Mouse (Mus musculus): ENCODE results near the gene Ddx24. TPM values are rescaled to one million over a fixed set of nuclear protein-coding genes. Genes with fewer than 3 reads are reported as not detected.

The Ddx24 gene
- total RNA-seq (2023), result 10 to 100 TPM; 57.6 to 59.6 TPM

DNA sequence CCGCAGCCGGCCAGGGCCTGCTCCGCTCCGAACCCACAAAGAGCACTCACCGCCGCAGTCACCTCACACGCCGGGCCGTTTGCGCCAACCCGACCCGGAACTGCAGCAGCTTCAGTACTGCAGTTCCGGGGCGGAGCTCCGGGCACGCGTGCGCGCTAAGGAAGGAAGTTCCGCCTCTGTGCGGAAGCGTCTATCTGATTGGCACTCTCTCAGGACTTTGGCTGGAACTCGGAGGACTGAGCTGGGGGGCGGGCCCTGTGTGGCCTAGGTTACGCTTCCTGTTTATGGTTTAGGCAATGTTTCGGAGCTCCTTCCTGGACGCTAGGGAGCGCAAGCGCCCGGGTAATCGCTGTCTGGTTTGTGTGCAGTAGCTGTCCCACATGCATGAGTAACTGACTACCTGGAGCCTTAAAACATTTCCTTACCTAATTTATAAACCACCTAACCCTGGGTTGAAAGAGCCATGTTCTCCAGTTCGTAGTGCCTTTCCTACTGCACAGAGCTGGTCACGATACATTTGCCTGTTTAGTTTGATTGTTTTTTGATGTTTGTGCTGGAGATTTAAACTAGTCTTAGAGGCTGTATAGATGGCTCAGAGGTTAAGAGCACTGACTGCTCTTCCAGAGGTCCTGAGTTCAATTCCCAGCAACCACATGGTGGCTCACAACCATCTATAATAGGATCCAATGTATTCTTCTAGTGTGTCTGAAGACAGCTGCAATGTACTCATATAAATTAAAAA is at the start of gene Ddx24:
Gene Ddx24 (minus strand): TSS at position 102 of the 742 bp plus-strand sequence.

DNA sequence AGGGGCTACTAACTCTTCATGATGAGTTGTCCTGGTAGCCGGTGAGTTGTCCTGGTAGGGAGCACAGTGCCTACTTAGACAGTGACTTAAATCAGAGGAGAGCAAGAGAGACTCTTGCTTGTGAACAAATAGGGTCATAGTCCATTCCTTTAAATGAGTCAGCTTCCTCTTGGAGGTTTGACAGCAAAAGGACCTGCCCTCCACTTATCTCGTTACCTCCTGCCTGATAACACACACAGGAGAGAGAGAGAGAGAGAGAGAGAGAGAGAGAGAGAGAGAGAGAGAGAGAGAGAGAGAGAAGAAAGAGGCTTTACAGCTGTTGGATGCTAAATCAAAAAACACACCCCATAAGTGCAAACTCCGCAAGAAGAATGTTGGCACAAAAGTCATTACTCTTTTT is 31.5 kb upstream of the Ddx24 start, which contains the start of gene Ifi27l2b:
Gene Ifi27l2b (minus strand): TSS at position 84 of the 400 bp plus-strand sequence.

DNA sequence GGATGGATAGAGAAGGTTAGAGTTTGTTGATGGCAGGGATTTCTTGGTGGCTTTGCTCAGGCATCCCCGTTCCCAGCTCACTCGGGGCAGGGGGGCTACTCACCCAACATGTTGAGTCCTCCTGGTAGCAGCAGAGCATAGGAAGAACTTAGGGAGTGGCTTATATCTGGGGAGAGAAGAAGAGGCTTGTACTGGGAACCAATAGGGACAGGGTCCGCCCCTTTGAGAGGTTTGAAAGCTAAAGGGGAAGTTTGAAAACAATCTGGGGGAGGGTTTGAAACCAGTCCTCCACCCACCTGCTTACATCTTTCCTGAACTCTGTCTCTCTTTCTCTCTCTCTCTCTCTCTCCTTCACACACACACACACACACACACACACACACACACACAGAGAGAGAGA is 17.9 kb upstream of the Ddx24 start, which contains the start of gene Ifi27l2a:
Gene Ifi27l2a (minus strand): TSS at position 157 of the 400 bp plus-strand sequence.

DNA sequence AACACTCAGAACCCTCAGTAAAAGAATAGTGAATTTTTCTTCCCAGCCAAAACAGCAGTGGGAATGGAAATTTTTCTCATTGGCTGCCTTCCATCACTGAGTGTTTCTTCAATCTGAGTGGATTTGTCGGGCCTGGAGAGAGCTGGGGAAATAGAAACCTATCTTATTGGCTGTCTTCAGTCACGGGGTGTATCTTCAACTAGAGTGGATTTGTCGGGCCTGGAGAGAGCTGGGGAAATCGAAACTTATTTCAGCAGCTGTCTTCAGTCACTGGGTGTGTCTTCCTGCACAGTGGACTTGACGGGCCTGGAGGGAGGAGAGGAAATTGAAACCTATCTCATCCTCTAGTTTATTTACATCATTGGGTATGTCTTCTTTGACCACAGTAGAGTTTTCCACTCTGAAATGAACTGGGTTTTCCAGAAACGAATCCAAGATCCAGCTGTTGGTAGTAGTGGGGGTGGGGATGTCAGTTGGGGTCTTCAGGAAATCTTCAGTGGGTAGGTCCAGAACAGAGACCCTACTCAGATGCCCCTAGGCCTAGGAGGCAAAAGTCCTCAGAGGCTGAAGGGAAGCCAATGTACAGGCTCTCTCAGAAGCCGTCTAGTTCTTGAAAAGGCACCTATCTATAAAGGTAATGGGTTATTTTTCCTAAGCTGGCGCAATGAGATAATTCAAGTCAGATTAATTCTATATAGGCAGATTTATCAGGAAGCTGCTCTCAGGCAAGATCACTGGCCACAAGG is 8.5 kb upstream of the Ddx24 start, which contains the start of gene Ifi27:
Gene Ifi27 (plus strand): TSS at position 226 of the 746 bp plus-strand sequence.

DNA sequence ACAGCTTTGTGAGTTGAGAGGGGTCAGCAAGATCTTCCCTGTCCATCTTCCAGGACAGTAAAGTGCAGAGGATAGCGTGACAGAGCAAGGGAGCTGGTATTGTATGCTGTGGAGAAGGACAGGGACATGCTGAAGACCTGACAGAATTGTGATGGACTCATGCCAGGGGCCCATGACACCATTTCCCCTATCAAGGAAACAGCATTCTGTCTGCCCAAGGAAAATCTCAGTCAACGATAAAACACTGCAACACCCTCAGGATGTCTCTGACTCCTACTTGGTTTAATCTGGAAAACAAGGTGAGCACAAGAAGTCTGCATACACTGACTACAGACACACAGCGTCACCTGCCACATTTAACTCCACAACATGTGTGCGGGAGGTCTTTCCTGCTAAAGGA is 17.9 kb downstream of the Ddx24 start, which contains the start of gene 9330161L09Rik:
Gene 9330161L09Rik (minus strand): TSS at position 101 of the 400 bp plus-strand sequence.

DNA sequence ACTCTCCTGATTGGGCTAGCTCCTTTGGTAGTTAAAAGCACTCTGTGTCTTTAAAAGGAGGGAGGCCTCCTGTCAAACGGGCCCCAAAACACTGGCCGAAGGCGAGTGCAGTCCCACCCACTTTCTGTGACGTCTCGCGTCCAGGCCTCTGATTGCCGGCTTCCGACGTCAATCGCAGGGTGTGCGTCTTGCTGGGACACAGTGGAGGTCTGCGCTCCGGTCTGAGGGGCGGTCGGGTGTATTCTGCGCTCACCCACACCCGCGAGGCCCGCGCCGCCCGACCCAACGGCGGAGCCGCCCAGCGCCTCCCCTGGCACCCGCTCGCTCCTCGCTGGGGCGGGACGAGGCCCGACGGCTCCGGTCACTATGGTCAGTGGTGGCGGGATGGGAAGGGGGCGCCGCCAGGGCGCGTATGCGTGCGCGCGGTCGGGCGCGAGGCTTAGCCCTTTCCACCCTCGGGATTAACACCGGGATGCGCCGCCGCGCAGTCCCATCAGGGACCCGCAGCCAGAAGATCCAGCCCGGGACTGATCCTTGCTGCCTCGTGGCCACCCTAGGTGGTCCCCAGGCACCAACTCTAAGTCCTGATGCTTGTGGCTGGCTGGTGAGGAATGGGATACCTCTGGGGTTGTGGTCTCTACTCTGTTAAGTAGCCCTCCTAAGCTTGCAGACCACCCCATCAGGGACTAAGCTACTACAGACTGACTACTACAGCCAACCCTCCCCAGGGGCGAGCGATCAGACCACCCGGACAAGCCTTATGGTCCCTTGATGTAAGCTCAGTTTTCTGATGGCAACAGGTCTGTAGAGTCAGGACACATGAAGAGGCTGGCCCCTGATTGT is 36.9 kb downstream of the Ddx24 start, which contains the start of gene Otub2:
Gene Otub2 (plus strand): TSS at position 178 of the 843 bp plus-strand sequence.

Other genes with a start within 250 kb of the Ddx24 start
- not detected for gene Prima1, start 183.7 kb downstream of the Ddx24 start, total RNA-seq (2023)
- not detected for gene Fam181a, start 114.9 kb downstream of the Ddx24 start, total RNA-seq (2023)
- under 1 TPM in 1 of 2 experiments, not detected in 1; 0.18 TPM for gene Asb2, start 69.8 kb downstream of the Ddx24 start, total RNA-seq (2023)
- 1 to 10 TPM; 1.8 to 2.2 TPM for gene Otub2, start 37.1 kb downstream of the Ddx24 start, total RNA-seq (2023)
- 1 to 10 TPM; 1.4 to 2.5 TPM for gene 9330161L09Rik, start 18.0 kb downstream of the Ddx24 start, total RNA-seq (2023)
- 10 to 100 TPM; 78.8 to 93.3 TPM for gene Ifi27, start 8.4 kb upstream of the Ddx24 start, total RNA-seq (2023)
- gene Ifi27l2a, start 17.9 kb upstream of the Ddx24 start, total RNA-seq (2023), result 100 to 1,000 TPM; 101 to 117 TPM
- gene Ifi27l2b, start 31.4 kb upstream of the Ddx24 start, total RNA-seq (2023), result not detected
- gene Ppp4r4, start 106.5 kb upstream of the Ddx24 start, total RNA-seq (2023), result under 1 TPM; 0.09 to 0.11 TPM
- under 1 TPM; 0.26 to 0.37 TPM for gene Serpina10, start 205.6 kb upstream of the Ddx24 start, total RNA-seq (2023)
- gene Serpina6, start 231.4 kb upstream of the Ddx24 start, total RNA-seq (2023), result not detected

Measured in neutrophil, adult 83 days (primary cell).